Mouse (Mus musculus): ENCODE data around the gene Bnip3. TPM values are rescaled to one million over a fixed set of nuclear protein-coding genes. Genes with fewer than 3 reads are reported as not detected.

Bnip3 gene
- polyA plus RNA-seq, 1 experiment = not detected

DNA sequence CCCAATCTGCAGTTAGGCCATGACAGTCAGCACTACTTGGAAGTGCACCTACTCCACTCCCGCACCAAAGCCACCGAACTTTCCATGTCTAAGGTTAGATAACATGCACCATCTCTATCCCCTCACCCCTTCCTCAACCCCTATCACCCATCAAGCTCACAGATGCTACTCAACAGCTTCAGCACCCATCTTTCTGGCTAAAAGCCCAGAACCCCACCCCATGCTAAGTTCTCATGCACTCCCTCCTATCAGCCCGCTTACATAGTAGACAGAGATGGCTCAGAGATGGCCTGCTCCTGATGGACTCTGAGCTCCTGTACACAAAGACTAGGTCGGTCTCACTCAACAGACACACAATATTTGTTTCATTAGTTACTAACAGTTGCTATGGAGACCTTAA lies 65.9 kb downstream of the Bnip3 start:
- Histone ChIP-seq H3K4me1 (ENCODE audit: control insufficient read depth, insufficient read depth, low read length) (peaks cover 30% of the 10 kb centered on the region), H3K27ac (ENCODE audit: insufficient read depth, low read depth, low read length) (no peak overlapping the region), H3K4me3 (ENCODE audit: insufficient read depth, low read depth, low read length) (no peak overlapping the region)
- TF ChIP-seq POLR2A (IDR thresholded peaks at IDR 0.05; ENCODE audit: insufficient read depth, low read depth, low read length) = no peak
- TF ChIP-seq CTCF (IDR thresholded peaks at IDR 0.05; ENCODE audit: insufficient read depth, low read depth, low read length) = no peak
- 75% methylated on average over 4 of the region's 4 CpGs for WGBS

DNA sequence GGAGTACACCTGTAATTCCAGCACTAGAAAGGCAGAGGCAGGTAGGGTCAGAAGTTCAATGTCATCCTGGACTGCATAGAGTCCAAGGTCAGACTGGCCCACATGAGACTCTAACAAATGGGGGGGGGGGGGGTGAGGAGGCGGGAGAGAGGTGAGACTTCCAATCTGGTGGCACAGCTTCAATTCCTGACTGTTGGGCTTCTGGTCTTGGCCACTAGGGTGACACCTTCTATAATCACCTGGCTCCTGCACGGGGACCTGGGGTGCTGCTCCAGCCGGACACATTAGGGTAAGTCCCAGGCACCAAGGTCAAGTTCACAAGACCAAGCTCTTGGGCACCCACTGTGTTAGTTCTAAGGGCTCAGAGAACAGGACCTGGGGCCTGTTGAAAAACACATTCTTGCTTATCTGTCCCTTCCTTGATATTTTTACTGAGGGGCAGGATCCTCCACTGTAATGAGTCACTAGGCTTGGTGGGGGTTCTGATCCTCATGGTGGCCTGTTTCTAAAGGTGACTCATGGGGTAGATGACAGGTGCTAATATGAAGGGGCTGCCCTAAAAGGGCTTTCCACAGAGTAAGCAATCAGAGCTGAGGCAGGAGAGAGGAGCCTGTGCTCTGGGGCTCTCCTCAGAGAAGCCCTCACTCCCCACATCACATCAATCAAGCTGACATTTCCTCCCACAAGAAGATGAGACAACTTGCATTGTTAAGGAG lies 67.7 kb downstream of the Bnip3 start:
- 75% methylated on average over 3 of the region's 3 CpGs for WGBS

More for the DNA sequence above, 67.7 kb downstream of the Bnip3 start:
- no peak for TF ChIP-seq CTCF (IDR thresholded peaks at IDR 0.05; ENCODE audit: insufficient read depth, low read depth, low read length)
- no peak for TF ChIP-seq POLR2A (IDR thresholded peaks at IDR 0.05; ENCODE audit: insufficient read depth, low read depth, low read length)
- no peak overlapping the region for H3K4me3 ChIP-seq (ENCODE audit: insufficient read depth, low read depth, low read length)
- peaks cover 22% of the 10 kb centered on the region for H3K4me1 ChIP-seq (ENCODE audit: control insufficient read depth, insufficient read depth, low read length)
- H3K27ac ChIP-seq (ENCODE audit: insufficient read depth, low read depth, low read length) = no peak overlapping the region

Other genes starting within 250 kb of the Bnip3 start
- not detected in 2 replicates for gene Ppp2r2d, start 63.4 kb downstream of the Bnip3 start, polyA plus RNA-seq (2012; ENCODE audit: insufficient read depth, insufficient read length, low replicate concordance, missing spikeins)
- gene Mapk1ip1, start 63.2 kb downstream of the Bnip3 start, polyA plus RNA-seq (2012; ENCODE audit: insufficient read depth, insufficient read length, low replicate concordance, missing spikeins) = not detected in 2 replicates
- gene Jakmip3, start 31.2 kb upstream of the Bnip3 start, polyA plus RNA-seq (2012; ENCODE audit: insufficient read depth, insufficient read length, low replicate concordance, missing spikeins) = not detected in 2 replicates
- not detected in 2 replicates for gene Dpysl4, start 176.5 kb upstream of the Bnip3 start, polyA plus RNA-seq (2012; ENCODE audit: insufficient read depth, insufficient read length, low replicate concordance, missing spikeins)

All from olfactory bulb, adult 2 months (tissue).